Mouse (Mus musculus): ENCODE data around the gene Anapc5.

Gene Anapc5

DNA sequence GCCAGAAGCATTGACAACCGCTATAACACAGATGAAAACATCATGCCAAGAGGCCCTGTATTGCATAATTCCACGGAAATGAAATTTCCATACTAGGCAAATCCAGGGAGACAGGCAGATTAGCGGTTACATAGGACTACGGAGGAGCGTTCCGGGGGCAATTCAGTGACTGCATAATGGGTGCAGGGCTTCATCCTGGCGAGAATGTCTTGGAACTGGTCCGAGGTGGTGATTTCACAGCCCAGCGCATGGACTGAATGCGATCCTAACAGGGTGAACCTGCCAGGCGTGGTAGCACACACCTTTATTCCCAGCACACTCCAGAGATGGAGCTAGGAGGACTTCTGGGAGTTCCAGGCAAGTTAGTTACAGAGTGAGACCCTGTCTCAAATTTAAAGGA is 53.9 kb downstream of the Anapc5 start:
- no peak for DNase-seq

DNA sequence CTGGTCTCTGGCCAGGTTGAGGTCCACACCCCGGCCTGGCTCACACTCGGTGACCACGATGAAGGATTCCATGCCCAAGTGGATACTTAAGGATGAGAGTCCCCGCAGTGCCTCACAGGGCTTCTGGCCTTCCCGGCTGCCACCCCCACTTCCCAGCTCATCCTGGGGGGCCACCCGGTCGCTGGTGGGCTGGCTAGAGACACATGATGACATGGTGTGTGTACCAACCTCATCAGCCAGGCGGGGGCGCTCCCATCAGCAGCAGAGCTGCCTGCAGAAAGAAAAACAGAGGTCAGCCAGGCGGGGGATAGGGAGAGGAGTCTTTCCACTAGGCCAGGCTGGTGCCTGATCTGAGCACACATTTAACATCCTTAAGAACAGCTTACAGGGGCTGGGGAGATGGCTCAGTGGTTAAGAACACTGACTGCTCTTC is 57.1 kb downstream of the Anapc5 start:
- peak in 1 of 2 experiments; percentile 36 for DNase-seq

DNA sequence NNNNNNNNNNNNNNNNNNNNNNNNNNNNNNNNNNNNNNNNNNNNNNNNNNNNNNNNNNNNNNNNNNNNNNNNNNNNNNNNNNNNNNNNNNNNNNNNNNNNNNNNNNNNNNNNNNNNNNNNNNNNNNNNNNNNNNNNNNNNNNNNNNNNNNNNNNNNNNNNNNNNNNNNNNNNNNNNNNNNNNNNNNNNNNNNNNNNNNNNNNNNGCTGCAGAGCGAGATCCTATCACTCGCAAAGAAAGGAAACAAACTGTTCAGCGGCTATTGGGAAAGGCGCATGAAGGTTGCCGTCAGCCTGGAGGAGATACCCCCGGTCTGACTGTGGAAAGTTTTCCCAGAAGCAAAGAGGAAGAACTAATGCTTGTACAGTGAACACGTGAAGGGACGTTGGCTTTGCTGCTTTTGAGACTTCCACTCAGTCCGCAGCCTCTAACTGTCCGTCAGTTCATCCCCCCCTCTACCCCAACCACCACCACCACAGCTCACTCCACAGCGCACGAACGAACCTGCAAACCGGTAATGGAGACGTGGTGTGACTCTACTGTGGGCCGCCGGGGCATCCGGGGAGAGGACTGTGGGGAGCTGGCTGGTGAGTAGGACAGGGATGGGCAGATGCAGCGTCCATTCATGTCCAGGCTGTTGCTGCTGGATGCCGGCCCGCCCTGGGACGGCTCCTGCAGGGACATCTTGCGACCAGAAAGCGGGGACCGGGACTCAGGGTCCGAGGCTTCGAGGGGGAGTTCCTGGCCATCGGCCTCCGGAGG is 57.7 kb downstream of the Anapc5 start:
- DNase-seq, result no peak

DNA sequence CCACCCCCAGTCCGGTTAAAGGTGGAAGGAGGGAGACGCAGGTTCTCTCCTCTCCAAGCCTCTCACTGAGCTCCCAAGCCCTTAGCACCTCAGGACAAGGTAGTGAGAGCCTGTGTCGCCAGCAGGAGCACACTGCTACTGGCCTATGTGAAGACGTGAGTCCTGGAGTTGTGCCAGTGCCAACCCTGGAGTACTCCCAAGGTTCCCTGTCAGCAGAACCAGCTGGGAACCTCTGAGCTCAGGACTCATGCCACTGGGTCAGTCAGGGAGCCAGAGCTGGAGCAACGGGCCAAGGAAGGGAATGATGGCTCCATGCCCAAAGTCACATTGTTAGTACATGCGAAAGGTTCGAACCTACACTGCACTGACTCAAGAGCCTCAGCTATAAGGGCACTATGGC is 64.5 kb downstream of the Anapc5 start:
- no peak for DNase-seq

DNA sequence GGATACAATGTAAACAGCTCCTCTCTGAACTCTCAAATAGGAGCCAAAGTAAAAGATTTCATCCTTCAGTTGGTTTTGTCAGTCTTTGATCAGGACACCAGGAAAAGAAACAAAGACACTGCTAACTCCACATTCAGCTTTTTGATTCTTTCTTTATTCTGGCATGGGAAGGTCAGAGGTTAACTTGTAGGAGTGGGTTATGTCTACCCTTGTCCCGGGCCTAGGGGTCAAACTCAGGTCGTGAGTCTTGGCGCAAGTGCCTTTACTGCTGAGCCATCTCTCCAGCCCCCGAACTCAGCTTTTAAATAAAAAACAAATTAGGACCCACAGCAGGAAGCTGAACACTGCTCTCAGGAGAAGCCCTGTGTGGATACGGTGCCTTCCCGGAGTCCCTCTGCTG is 65.0 kb downstream of the Anapc5 start:
- no peak for DNase-seq

DNA sequence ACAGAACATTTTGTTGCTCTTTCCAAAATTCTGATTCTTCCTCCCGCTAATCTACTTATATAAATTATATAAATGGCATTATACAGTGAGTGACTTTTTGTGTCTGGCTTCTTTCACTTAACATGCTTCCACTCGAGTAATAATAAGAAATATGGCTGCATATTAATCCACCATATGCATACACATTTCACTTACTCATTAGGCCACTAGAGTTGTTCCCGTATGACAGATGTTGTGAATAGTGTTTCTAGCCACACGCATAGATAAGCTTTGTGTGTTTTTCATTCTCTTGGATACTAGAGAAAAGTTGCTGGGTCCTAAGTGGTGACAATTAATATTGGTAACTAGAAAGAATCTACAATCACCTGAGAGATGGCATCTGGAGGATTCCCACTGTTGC is 65.5 kb downstream of the Anapc5 start:
- DNase-seq, result no peak

DNA sequence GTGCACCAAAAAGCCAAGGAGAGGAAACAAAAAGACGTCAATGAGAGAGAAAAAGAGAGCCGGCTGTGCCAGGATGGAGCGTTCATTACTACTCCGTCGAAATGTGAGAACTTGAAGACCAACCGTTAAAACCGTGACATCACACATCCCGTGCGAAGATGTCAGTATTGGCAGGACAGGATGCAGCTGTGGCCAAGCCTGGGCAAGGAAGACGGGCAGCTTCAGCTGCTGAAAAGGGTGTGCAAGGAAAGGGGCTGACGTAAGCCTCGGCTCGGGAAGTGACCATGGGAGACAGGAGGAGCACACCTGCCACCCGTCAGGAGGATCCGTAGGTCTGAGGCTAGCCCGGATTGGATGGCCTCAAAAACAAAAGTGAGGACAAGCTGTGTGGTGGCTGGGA is 66.7 kb downstream of the Anapc5 start:
- no peak for DNase-seq

DNA sequence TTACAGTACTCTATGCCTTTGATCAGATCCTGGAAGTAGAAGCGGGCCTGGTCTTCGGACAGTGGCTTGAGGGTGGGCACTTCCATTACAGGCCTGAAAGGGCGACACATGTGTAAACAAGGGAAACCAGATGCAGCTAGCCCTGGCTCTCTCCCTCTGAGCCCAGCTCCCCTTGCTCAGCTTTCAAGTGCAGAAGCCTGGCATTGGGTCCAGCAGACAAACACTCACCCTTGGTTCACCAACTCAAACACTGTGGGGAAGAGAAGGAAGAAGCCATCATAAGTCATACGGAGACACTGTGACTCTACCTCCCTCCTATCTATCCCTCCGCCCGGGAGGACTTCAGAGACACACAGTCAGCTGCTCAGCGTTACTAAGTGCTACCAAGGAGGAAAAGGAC is 73.2 kb downstream of the Anapc5 start:
- DNase-seq, result no peak

DNA sequence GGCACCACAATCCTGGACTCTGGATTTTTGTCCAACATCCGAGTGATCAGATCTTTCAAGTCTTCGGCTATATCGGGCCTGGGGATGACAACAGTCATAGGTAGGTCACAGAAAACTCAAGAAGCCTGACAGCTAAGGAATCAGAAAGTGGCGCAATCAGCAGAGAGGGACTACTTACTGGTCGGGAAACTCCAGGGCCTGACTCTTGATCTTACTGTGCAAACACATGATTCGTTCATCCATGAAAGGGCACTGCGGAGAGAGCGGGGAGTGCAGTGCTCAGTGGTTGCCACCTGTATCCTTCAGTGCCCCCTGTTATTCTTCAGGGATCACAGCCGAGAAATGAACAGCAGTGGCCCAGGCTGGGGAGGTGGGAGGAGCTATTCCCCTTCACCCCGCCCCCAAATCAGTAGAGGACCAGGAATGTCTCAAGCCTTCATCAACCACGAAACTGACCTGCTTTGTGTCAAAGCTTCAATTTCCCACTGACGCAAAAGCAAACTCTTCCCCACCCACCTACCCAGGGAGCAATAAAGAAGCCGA is 77.2 kb downstream of the Anapc5 start:
- DNase-seq, result no peak

Measured in spleen, adult 18-20 months (tissue).